27 mouse cellular contexts compared by ENCODE assay signal in the genomic region with DNA sequence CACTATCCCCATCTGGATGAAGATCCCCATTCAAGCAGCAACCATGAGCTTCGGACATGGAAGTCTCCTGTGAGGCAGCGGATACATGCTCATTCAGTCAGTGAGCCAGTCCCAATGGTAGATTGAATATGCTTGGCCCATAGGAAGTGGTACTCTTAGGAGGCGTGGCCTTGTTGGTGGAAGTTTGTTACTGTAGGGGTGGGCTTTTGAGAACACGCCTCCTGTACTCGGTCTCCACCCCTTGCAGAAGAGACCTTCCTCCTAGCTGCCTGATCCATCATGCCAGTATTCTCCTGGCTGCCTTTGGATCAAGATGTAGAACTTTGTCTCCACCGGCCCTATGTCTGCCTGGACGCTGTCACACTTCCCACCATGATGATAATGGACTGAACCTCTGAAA. TPM values are rescaled to one million over a fixed set of nuclear protein-coding genes. Genes with fewer than 3 reads are reported as not detected.
"Had no signal": no experiment of that assay in that cellular context is flagged by ENCODE, and none has a peak within 500 bp of the region (broad histone marks: within the 10 kb centered on the region; RNA-seq: fewer than 3 reads in every experiment).

No protein-coding gene starts in this region.

- H3K4me1 ChIP-seq: megakaryocyte, embryonic 14.5 days; stomach, embryonic 15.5 days had no signal

- ATAC-seq: liver, postnatal 0 days; lung, postnatal 0 days had no signal

- H3K9ac ChIP-seq: kidney, embryonic 15.5 days; limb, embryonic 12.5 days; limb, embryonic 15.5 days; liver, embryonic 14.5 days; liver, postnatal 0 days; lung, embryonic 14.5 days; midbrain, embryonic 12.5 days; neural tube, embryonic 13.5 days; stomach, embryonic 15.5 days had no signal

- H3K36me3 ChIP-seq: kidney, embryonic 15.5 days; limb, embryonic 12.5 days; limb, embryonic 15.5 days; midbrain, embryonic 12.5 days; neural tube, embryonic 13.5 days; stomach, embryonic 15.5 days had no signal

- H3K27me3 ChIP-seq: kidney, embryonic 15.5 days; limb, embryonic 12.5 days; limb, embryonic 15.5 days; megakaryocyte, embryonic 14.5 days; midbrain, embryonic 12.5 days; neural tube, embryonic 13.5 days; stomach, embryonic 15.5 days had no signal

- H3K4me3 ChIP-seq: kidney, embryonic 15.5 days; left cerebral cortex, adult 2 months; limb, embryonic 12.5 days; limb, embryonic 15.5 days; midbrain, embryonic 12.5 days; myocyte; neural tube, embryonic 13.5 days; stomach, embryonic 15.5 days had no signal

- H3K9me3 ChIP-seq: kidney, embryonic 15.5 days; limb, embryonic 12.5 days; limb, embryonic 15.5 days; midbrain, embryonic 12.5 days; neural tube, embryonic 13.5 days; stomach, embryonic 15.5 days had no signal

- H3K4me2 ChIP-seq: kidney, embryonic 15.5 days; limb, embryonic 12.5 days; limb, embryonic 15.5 days; liver, embryonic 11.5 days; lung, embryonic 14.5 days; midbrain, embryonic 12.5 days; neural tube, embryonic 13.5 days; stomach, embryonic 15.5 days had no signal

- H3K27ac ChIP-seq: kidney, embryonic 15.5 days; left cerebral cortex, adult 2 months; limb, embryonic 12.5 days; limb, embryonic 15.5 days; liver, embryonic 14.5 days; macrophage; midbrain, embryonic 12.5 days; neural tube, embryonic 13.5 days; stomach, embryonic 15.5 days had no signal

- DNase-seq: kidney, adult 11 months; kidney, adult 8-10 months; kidney, postnatal 10 days; kidney, postnatal 36 days; layer of hippocampus, postnatal 36 days; liver, postnatal 0 days; lung, embryonic 14.5 days; retina, postnatal 1 day; right cerebral cortex, postnatal 25 days; spleen, adult 18-20 months; thymus, adult 2 months; thymus, postnatal 14 days; thymus, postnatal 4 days had no signal

RNA-seq across cellular contexts. Expression of a gene that starts 55.3 kb away (rescaled TPM):
- total RNA-seq: neutrophil, adult 5-6 weeks had no signal
- polyA plus RNA-seq: liver, embryonic 11.5 days; liver, embryonic 14.5 days; liver, postnatal 0 days; lung, postnatal 0 days; macrophage; myocyte; stomach, embryonic 15.5 days; thymus, adult 2 months had no signal
